Mouse (Mus musculus): ENCODE results near the gene Lrrc56. TPM values are rescaled to one million over a fixed set of nuclear protein-coding genes. Genes with fewer than 3 reads are reported as not detected.
"Not testable (repeated sequence)": the region's sequence is repeated elsewhere in the genome, so short reads cannot be mapped to it uniquely, and the experiment has no call there.

The Lrrc56 gene
- polyA plus RNA-seq, 1 experiment from 2014 or later = 9.5 TPM

DNA sequence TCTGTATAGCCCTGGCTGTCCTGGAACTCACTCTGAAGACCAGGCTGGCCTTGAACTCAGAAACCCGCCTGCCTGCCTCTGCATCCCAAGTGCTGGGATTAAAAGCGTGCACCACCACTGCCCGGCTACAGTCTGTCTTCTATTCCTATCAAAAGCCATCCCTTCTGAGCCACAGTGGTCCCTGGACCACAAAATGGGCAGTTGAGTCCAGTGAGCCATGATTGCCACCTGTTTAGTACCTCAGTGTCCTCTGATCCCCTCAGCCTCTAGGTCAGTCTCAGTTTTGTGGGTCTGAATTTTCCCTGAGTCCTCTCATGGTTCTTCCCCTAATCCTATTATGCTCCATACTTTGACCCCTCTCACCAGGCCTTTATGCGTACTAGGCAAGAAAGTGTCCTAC lies 33.8 kb downstream of the Lrrc56 start:
- H3K36me3 ChIP-seq (ENCODE audit: control insufficient read depth, insufficient read depth, low read length) = peaks cover 21% of the 10 kb centered on the region
- no peak overlapping the region for H3K27ac ChIP-seq (ENCODE audit: low read depth, low read length)
- no peak overlapping the region for H3K4me2 ChIP-seq (replicated peaks; ENCODE audit: low read depth, low read length)
- 84% methylated on average over 4 of the region's 4 CpGs for WGBS
- H3K9ac ChIP-seq (ENCODE audit: low read depth, low read length) = peak overlapping the region; percentile 98; the same call in 1 of the 2 replicates
- H3K4me3 ChIP-seq (ENCODE audit: low read length) = peak overlapping the region; percentile 100; the same call in 1 of the 2 replicates
- no peaks in the 10 kb centered on the region for H3K27me3 ChIP-seq (ENCODE audit: control insufficient read depth, insufficient read depth, low read length)
- peaks cover 18% of the 10 kb centered on the region for H3K4me1 ChIP-seq (ENCODE audit: control insufficient read depth, insufficient read depth, low read length)
- no peak for ATAC-seq (ENCODE audit: low FRiP score, low TSS enrichment)
- H3K9me3 ChIP-seq (ENCODE audit: control insufficient read depth, low read length) = no peaks in the 10 kb centered on the region

DNA sequence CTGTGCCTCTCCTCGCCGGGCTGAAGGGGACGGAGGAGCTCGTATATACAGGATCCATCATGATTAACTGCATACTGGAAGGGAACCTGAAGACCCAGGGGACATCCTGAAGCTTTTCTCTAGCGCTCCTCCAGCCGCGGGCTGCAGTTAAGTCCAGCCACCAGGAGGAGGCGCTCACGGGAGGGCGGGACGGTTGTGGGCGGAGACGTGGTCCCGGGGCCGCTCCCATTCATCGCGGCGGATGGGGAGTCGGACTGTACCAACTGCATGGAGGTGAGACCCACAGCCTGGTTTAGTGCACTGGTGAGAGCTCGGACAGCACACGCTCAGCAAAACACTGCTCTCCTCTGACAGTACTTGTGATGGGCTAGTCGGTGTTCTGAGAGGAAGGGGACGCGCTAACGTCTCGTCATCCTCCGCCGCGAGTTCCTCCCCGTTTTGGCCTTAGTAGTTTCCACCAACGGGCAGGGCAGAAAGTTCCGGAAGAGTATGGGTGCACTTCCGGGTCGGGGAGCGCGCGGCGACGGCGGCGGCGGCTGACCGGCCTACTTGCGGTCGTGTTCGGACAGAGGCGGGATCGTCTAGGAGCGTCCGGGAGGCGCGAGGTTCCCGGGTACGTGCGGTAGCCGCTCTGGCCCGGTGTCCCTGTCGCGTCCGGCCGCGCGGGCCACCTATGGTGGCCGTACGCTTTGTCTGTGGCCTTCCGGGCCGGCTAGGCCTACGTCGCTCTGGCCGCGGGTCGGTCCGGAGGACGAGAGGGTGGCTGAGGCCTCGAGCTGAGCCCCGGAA lies 34.5 kb downstream of the Lrrc56 start, which contains the start of gene Phrf1:
Gene Phrf1 (plus strand): TSS at position 506 of the 789 bp plus-strand sequence.
- peaks cover 28% of the 10 kb centered on the region for H3K36me3 ChIP-seq (ENCODE audit: control insufficient read depth, insufficient read depth, low read length)
- H3K9me3 ChIP-seq (ENCODE audit: control insufficient read depth, low read length) = no peaks in the 10 kb centered on the region
- H3K4me2 ChIP-seq (replicated peaks; ENCODE audit: low read depth, low read length) = peak within 1 kb of the TSS; percentile 80
- peak within 1 kb of the TSS; percentile 73 for H3K27ac ChIP-seq (ENCODE audit: low read depth, low read length)
- under 1% methylated on average over 74 of the region's 76 CpGs for WGBS
- ATAC-seq (ENCODE audit: low FRiP score, low TSS enrichment) = peak; percentile 94
- H3K4me3 ChIP-seq (ENCODE audit: low read length) = peak within 1 kb of the TSS; percentile 100
- H3K27me3 ChIP-seq (ENCODE audit: control insufficient read depth, insufficient read depth, low read length) = no peaks in the 10 kb centered on the region
- peak within 1 kb of the TSS; percentile 98 for H3K9ac ChIP-seq (ENCODE audit: low read depth, low read length)
- H3K4me1 ChIP-seq (ENCODE audit: control insufficient read depth, insufficient read depth, low read length) = peaks cover 18% of the 10 kb centered on the region

DNA sequence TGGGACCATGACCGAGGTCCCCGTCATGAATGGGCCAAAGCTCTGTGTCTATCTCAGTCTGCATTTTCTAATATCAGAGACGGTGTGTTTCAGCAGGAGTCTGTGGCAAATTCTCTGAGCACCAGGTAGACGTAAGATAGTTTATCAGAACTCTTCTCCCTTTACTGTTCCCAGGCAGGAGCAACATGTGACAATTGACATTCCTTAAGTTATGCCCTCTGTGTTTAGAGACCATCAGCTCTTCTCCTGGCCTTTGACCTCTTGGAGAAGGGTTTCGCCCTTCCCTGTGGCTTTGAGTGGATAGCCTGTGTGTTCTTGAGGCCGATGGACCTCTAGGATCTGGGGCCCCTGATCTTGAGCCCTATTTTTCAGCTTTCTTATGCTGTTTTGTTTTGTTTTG lies 35.7 kb downstream of the Lrrc56 start:
- no peak for ATAC-seq (ENCODE audit: low FRiP score, low TSS enrichment)
- peak overlapping the region; percentile 80 for H3K4me2 ChIP-seq (replicated peaks; ENCODE audit: low read depth, low read length)
- peaks cover 18% of the 10 kb centered on the region for H3K4me1 ChIP-seq (ENCODE audit: control insufficient read depth, insufficient read depth, low read length)
- H3K9me3 ChIP-seq (ENCODE audit: control insufficient read depth, low read length) = no peaks in the 10 kb centered on the region
- H3K27ac ChIP-seq (ENCODE audit: low read depth, low read length) = no peak overlapping the region
- peak overlapping the region; percentile 98 for H3K9ac ChIP-seq (ENCODE audit: low read depth, low read length)
- peak overlapping the region; percentile 100 for H3K4me3 ChIP-seq (ENCODE audit: low read length)
- H3K36me3 ChIP-seq (ENCODE audit: control insufficient read depth, insufficient read depth, low read length) = peaks cover 40% of the 10 kb centered on the region
- WGBS = 60% methylated on average over 6 of the region's 6 CpGs
- H3K27me3 ChIP-seq (ENCODE audit: control insufficient read depth, insufficient read depth, low read length) = no peaks in the 10 kb centered on the region

DNA sequence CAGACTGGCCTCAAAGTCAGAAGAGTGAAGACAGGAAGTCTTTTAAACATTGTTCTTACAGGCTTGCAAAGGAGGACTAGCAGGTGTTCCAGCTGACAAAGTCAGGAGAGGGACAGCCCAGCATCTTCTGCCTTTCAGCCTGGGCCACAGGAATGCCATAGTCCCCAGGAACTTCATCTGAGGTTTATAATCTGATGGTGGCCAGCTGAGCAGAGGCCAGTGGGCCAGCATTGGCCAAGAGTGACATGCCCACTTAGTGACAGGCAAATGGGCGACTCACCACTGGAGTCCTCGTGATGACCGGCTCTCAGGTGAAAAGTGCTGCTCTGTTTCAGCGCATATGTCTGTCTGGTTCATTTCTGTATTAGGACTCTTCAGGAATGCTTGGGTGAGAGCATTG lies 36.6 kb downstream of the Lrrc56 start:
- Histone ChIP-seq H3K4me1 (ENCODE audit: control insufficient read depth, insufficient read depth, low read length) (peaks cover 18% of the 10 kb centered on the region), H3K27me3 (ENCODE audit: control insufficient read depth, insufficient read depth, low read length) (no peaks in the 10 kb centered on the region), H3K4me2 (replicated peaks; ENCODE audit: low read depth, low read length) (no peak overlapping the region), H3K9ac (ENCODE audit: low read depth, low read length) (0 out of 2 replicates have a peak overlapping the region, but pooled peaks have one; percentile 12), H3K36me3 (ENCODE audit: control insufficient read depth, insufficient read depth, low read length) (peaks cover 49% of the 10 kb centered on the region), H3K4me3 (ENCODE audit: low read length) (no peak overlapping the region), H3K9me3 (ENCODE audit: control insufficient read depth, low read length) (no peaks in the 10 kb centered on the region), H3K27ac (ENCODE audit: low read depth, low read length) (no peak overlapping the region)
- WGBS = 90% methylated on average over 4 of the region's 4 CpGs
- ATAC-seq (ENCODE audit: low FRiP score, low TSS enrichment) = no peak

DNA sequence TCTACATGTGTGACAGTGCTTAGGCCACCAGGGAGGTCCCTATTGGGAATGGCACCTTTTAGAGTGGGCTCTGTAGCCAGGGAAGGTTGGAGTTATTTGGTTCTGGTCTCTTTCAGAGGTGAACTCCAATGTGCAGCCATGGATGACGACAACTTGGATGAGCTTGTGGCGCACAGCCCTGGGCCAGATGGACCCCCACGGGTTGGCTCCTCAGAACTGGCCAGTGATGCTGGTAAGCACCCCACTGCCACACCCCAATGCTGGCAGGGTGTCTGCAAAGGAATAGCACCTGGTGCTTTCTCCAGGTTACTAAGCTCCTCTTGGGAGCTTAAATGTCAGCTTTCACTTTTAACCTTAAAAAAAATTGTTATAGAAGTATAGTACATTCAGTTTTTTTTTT lies 37.2 kb downstream of the Lrrc56 start:
- no peak for ATAC-seq (ENCODE audit: low FRiP score, low TSS enrichment)
- Histone ChIP-seq H3K4me3 (ENCODE audit: low read length) (no peak overlapping the region), H3K27me3 (ENCODE audit: control insufficient read depth, insufficient read depth, low read length) (no peaks in the 10 kb centered on the region), H3K4me2 (replicated peaks; ENCODE audit: low read depth, low read length) (no peak overlapping the region), H3K4me1 (ENCODE audit: control insufficient read depth, insufficient read depth, low read length) (peaks cover 18% of the 10 kb centered on the region), H3K9ac (ENCODE audit: low read depth, low read length) (no peak overlapping the region), H3K36me3 (ENCODE audit: control insufficient read depth, insufficient read depth, low read length) (peaks cover 52% of the 10 kb centered on the region), H3K27ac (ENCODE audit: low read depth, low read length) (no peak overlapping the region), H3K9me3 (ENCODE audit: control insufficient read depth, low read length) (no peaks in the 10 kb centered on the region)
- 94% methylated on average over 3 of the region's 3 CpGs for WGBS

DNA sequence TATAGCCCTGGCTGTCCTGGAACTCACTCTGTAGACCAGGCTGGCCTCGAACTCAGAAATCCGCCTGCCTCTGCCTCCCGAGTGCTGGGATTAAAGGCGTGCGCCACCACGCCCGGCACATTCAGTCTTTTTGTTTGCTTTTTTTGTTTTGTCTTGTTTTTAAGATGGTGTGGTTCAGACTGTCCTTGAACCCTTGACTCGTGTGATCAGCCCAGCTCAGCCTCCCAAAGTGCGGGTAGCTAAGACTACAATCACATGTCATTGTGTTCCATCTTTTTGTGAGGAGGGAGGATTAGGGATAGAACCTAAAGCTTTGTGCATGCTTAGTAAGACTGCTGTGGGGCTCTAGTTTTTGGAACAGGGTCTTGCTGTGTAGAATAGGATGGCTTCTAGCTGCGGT lies 37.6 kb downstream of the Lrrc56 start:
- ATAC-seq (ENCODE audit: low FRiP score, low TSS enrichment) = no peak
- H3K4me2 ChIP-seq (replicated peaks; ENCODE audit: low read depth, low read length) = no peak overlapping the region
- H3K4me1 ChIP-seq (ENCODE audit: control insufficient read depth, insufficient read depth, low read length) = peaks cover 18% of the 10 kb centered on the region
- H3K9ac ChIP-seq (ENCODE audit: low read depth, low read length) = no peak overlapping the region
- no peak overlapping the region for H3K4me3 ChIP-seq (ENCODE audit: low read length)
- no peaks in the 10 kb centered on the region for H3K27me3 ChIP-seq (ENCODE audit: control insufficient read depth, insufficient read depth, low read length)
- no peaks in the 10 kb centered on the region for H3K9me3 ChIP-seq (ENCODE audit: control insufficient read depth, low read length)
- H3K27ac ChIP-seq (ENCODE audit: low read depth, low read length) = no peak overlapping the region
- H3K36me3 ChIP-seq (ENCODE audit: control insufficient read depth, insufficient read depth, low read length) = peaks cover 55% of the 10 kb centered on the region
- WGBS = 96% methylated on average over 10 of the region's 10 CpGs

DNA sequence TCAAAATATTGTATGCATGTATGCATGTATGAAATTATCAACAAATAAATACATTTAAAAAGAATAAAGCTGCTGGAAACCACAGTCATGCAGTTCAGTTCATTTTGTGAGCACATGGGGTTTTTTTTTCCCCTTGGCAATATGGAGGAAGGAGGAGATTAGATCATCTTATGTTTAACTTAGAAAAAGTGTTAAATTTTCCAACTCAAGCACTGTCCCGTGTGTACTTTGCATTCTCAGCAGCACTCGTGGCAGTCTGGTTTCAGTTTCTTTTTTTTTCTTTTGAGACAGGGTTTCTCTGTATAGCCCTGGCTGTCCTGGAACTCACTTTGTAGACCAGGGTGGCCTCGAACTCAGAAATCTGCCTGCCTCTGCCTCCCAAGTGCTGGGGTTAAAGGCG lies 56.5 kb downstream of the Lrrc56 start:
- not testable (repeated sequence) for H3K4me3 ChIP-seq (ENCODE audit: low read length); H3K4me1 ChIP-seq (ENCODE audit: control insufficient read depth, insufficient read depth, low read length); H3K9me3 ChIP-seq (ENCODE audit: control insufficient read depth, low read length); H3K9ac ChIP-seq (ENCODE audit: low read depth, low read length); H3K27me3 ChIP-seq (ENCODE audit: control insufficient read depth, insufficient read depth, low read length); H3K4me2 ChIP-seq (replicated peaks; ENCODE audit: low read depth, low read length); ATAC-seq (ENCODE audit: low FRiP score, low TSS enrichment); H3K27ac ChIP-seq (ENCODE audit: low read depth, low read length)
- peaks cover 88% of the 10 kb centered on the region for H3K36me3 ChIP-seq (ENCODE audit: control insufficient read depth, insufficient read depth, low read length)
- 89% methylated on average over 4 of the region's 4 CpGs for WGBS

DNA sequence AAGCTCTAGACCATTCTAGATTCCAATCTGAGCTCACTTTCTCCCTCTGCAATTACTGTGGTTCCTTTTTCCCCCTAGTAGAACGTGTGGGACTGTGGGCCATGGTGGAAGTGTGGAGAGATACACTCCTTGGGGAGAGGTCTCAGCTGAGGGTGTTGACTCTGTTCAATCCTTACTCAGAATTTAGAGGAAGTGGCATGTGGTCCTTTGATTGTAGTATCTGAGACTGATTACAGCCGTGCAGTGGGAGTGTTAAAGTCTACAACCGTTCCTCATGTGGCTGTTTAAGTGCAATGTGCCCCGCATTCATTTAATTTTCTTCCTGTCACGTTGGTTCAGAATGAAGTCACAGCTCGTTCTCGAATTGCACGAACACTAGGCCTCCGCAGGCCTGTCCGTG lies 62.2 kb downstream of the Lrrc56 start:
- Histone ChIP-seq H3K27ac (ENCODE audit: low read depth, low read length) (no peak overlapping the region), H3K4me2 (replicated peaks; ENCODE audit: low read depth, low read length) (no peak overlapping the region), H3K9ac (ENCODE audit: low read depth, low read length) (no peak overlapping the region), H3K4me3 (ENCODE audit: low read length) (no peak overlapping the region), H3K27me3 (ENCODE audit: control insufficient read depth, insufficient read depth, low read length) (no peaks in the 10 kb centered on the region), H3K36me3 (ENCODE audit: control insufficient read depth, insufficient read depth, low read length) (peaks cover 94% of the 10 kb centered on the region), H3K9me3 (ENCODE audit: control insufficient read depth, low read length) (no peaks in the 10 kb centered on the region), H3K4me1 (ENCODE audit: control insufficient read depth, insufficient read depth, low read length) (no peaks in the 10 kb centered on the region)
- ATAC-seq (ENCODE audit: low FRiP score, low TSS enrichment) = no peak
- 94% methylated on average over 10 of the region's 10 CpGs for WGBS
